Mouse (Mus musculus): ENCODE measurements at regions not wholly inside any gene's neighbourhood (a gene's known extent, or its start where the extent isn't known, plus 50 kb on each side); places are given as distances from the start of the nearest gene placed in this dataset.
A peak's percentile ranks its signal among the peaks of the same experiment; 100 is the strongest.

DNA sequence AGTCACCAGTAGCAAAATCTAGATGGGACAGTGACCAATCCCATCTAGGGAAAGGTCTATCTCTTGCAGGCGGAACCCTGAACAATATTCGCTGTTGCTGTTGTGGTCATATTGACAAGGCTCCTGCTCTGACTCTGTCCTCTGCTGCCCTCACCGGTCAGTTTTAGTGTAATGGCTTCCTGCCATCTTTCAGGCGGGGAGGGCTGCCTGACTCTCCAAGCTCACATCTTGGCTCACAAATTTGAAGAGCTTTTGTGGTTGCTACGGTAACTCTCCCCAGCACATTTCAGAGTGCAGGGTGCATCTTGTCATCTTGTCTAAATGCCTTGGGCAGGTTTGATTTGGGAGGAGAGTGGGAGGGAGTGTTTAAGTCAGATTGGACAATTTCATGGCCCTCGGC lies 171.3 kb downstream of the Unc5cl start:
- no peak overlapping the region for H3K4me3 ChIP-seq (replicated peaks; ENCODE audit: low read length)
- DNase-seq (ENCODE audit: low spot score) (no peak), ATAC-seq (ENCODE audit: low FRiP score, low read depth) (no peak)
- H3K4me2 ChIP-seq (replicated peaks; ENCODE audit: low read depth, low read length, severe bottlenecking) = no peak overlapping the region
- WGBS = 87% methylated on average over 6 of the region's 6 CpGs
- no peaks in the 10 kb centered on the region for H3K4me1 ChIP-seq (ENCODE audit: control insufficient read depth, insufficient read depth, low read length)
- H3K36me3 ChIP-seq (ENCODE audit: control insufficient read depth, insufficient read depth, low read length) = no peaks in the 10 kb centered on the region
- H3K9ac ChIP-seq (ENCODE audit: low read depth, low read length, severe bottlenecking) = no peak overlapping the region
- H3K27ac ChIP-seq (replicated peaks; ENCODE audit: low read depth, low read length) = no peak overlapping the region
- no peaks in the 10 kb centered on the region for H3K27me3 ChIP-seq (ENCODE audit: control insufficient read depth, insufficient read depth, low read length)
- H3K9me3 ChIP-seq (ENCODE audit: control insufficient read depth, low read length) = no peaks in the 10 kb centered on the region
- TF ChIP-seq POLR2A (IDR thresholded peaks at IDR 0.05; ENCODE audit: borderline replicate concordance, extremely low read depth, insufficient read depth, insufficient read length) = no peak

- Histone ChIP-seq H3K4me3 (replicated peaks; ENCODE audit: low read length) (no peak overlapping the region), H3K27me3 (ENCODE audit: control insufficient read depth, insufficient read depth, low read length) (no peaks in the 10 kb centered on the region), H3K4me1 (ENCODE audit: control insufficient read depth, insufficient read depth, low read length) (no peaks in the 10 kb centered on the region), H3K9me3 (ENCODE audit: control insufficient read depth, low read length) (0 out of 2 replicates have a peak, but pooled peaks cover 3% of the 10 kb centered on the region), H3K4me2 (replicated peaks; ENCODE audit: low read depth, low read length, severe bottlenecking) (no peak overlapping the region), H3K27ac (replicated peaks; ENCODE audit: low read depth, low read length) (no peak overlapping the region), H3K9ac (ENCODE audit: low read depth, low read length, severe bottlenecking) (no peak overlapping the region), H3K36me3 (ENCODE audit: control insufficient read depth, insufficient read depth, low read length) (no peaks in the 10 kb centered on the region)
- TF ChIP-seq POLR2A (IDR thresholded peaks at IDR 0.05; ENCODE audit: borderline replicate concordance, extremely low read depth, insufficient read depth, insufficient read length) = no peak
- ATAC-seq (ENCODE audit: low FRiP score, low read depth) = no peak
- no peak for DNase-seq (ENCODE audit: low spot score)
- 90% methylated on average over 12 of the region's 12 CpGs for WGBS
Observed at GRCm38 (mm10) chr17:48639611-48640010, 184.9 kb downstream of the Unc5cl start.

DNA sequence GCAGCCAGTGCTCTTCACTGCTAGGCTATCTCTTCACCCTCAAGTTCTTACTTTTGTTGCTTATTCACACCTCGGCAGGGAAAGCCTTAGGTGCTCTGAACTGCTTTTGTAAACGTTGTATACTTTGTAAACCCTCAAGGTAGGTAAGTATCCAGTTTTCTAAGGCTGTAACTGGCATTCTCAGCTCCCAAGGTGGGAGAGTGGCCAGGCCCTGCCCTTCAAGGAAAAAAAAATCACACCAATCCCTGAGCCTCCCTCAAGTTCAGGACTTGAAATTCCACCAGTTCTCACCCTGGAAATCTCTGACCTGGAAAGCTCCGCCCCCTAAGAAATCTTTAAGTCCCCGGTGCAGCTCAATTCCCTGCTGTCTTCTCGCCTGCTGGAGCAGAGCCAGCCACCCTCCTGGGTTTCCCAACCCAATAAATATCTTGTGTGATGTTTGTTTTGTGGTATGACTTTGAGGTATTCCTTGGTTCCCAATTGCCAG lies 188.9 kb downstream of the Unc5cl start:
- no peak for DNase-seq (ENCODE audit: low spot score)
- 21% methylated on average over 5 of the region's 5 CpGs for WGBS
- Histone ChIP-seq H3K4me3 (replicated peaks; ENCODE audit: low read length) (no peak overlapping the region), H3K9me3 (ENCODE audit: control insufficient read depth, low read length) (0 out of 2 replicates have a peak, but pooled peaks cover 3% of the 10 kb centered on the region), H3K9ac (ENCODE audit: low read depth, low read length, severe bottlenecking) (no peak overlapping the region), H3K4me2 (replicated peaks; ENCODE audit: low read depth, low read length, severe bottlenecking) (no peak overlapping the region), H3K27me3 (ENCODE audit: control insufficient read depth, insufficient read depth, low read length) (no peaks in the 10 kb centered on the region), H3K4me1 (ENCODE audit: control insufficient read depth, insufficient read depth, low read length) (no peaks in the 10 kb centered on the region), H3K36me3 (ENCODE audit: control insufficient read depth, insufficient read depth, low read length) (no peaks in the 10 kb centered on the region), H3K27ac (replicated peaks; ENCODE audit: low read depth, low read length) (no peak overlapping the region)
- TF ChIP-seq POLR2A (IDR thresholded peaks at IDR 0.05; ENCODE audit: borderline replicate concordance, extremely low read depth, insufficient read depth, insufficient read length) = no peak
- ATAC-seq (ENCODE audit: low FRiP score, low read depth) = no peak

DNA sequence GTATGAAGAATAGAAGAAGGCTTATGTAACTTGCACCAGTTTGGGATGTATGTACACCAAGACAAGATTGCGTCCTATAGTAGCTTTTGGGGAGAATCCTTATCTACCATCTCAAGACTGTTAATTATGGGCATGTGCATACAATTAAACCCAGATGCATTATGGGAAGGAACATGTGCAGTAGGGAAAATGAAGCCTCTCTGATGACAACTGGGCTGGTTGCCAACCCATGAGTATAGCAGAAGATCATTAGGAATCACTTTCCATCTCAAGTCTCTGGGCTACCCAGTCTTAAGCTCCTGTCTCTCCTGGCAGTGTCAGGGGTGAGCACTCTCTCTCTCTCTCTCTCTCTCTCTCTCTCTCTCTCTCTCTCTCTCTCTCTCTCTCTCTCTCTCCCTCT lies 190.4 kb downstream of the Unc5cl start:
- WGBS = 90% methylated on average over 1 of the region's 1 CpGs
- Histone ChIP-seq H3K9me3 (ENCODE audit: control insufficient read depth, low read length) (0 out of 2 replicates have a peak, but pooled peaks cover 3% of the 10 kb centered on the region), H3K9ac (ENCODE audit: low read depth, low read length, severe bottlenecking) (no peak overlapping the region), H3K4me2 (replicated peaks; ENCODE audit: low read depth, low read length, severe bottlenecking) (no peak overlapping the region), H3K27ac (replicated peaks; ENCODE audit: low read depth, low read length) (no peak overlapping the region), H3K36me3 (ENCODE audit: control insufficient read depth, insufficient read depth, low read length) (no peaks in the 10 kb centered on the region), H3K27me3 (ENCODE audit: control insufficient read depth, insufficient read depth, low read length) (no peaks in the 10 kb centered on the region), H3K4me1 (ENCODE audit: control insufficient read depth, insufficient read depth, low read length) (no peaks in the 10 kb centered on the region), H3K4me3 (replicated peaks; ENCODE audit: low read length) (no peak overlapping the region)
- TF ChIP-seq POLR2A (IDR thresholded peaks at IDR 0.05; ENCODE audit: borderline replicate concordance, extremely low read depth, insufficient read depth, insufficient read length) = no peak
- DNase-seq (ENCODE audit: low spot score) (peak; percentile 7), ATAC-seq (ENCODE audit: low FRiP score, low read depth) (no peak)

DNA sequence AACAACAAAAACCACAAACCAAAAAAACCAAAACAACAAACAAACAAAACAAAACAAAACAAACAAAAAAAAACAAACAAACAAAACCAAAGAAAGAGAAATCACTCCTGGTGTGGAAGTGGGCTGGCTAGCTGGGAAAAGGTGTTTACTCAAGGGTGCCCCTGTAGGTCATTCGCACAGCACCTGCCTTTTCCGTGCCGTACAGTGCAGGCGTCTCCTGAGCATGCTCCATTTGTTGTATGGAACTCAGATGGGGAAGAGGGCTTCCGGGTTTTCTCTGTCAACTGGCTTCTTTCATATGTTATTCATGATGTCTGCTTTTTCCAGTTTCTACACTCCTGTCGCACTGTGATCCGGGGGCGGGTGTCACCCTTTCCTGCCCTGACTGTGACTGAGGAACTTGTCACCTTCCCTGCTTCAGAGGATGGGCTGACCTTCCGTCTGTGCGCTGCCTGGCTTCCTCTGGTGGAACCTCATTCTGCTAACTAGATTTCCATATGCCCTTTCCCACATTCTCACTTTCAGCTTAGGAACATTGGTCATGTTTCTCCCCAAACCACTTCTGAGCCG lies 192.0 kb downstream of the Unc5cl start:
- no peak overlapping the region for H3K4me3 ChIP-seq (replicated peaks; ENCODE audit: low read length)
- no peak overlapping the region for H3K27ac ChIP-seq (replicated peaks; ENCODE audit: low read depth, low read length)
- H3K4me2 ChIP-seq (replicated peaks; ENCODE audit: low read depth, low read length, severe bottlenecking) = peak overlapping the region; percentile 37
- WGBS = 67% methylated on average over 11 of the region's 11 CpGs
- no peak overlapping the region for H3K9ac ChIP-seq (ENCODE audit: low read depth, low read length, severe bottlenecking)
- DNase-seq (ENCODE audit: low spot score) (no peak), ATAC-seq (ENCODE audit: low FRiP score, low read depth) (no peak)
- H3K27me3 ChIP-seq (ENCODE audit: control insufficient read depth, insufficient read depth, low read length) = no peaks in the 10 kb centered on the region
- H3K36me3 ChIP-seq (ENCODE audit: control insufficient read depth, insufficient read depth, low read length) = no peaks in the 10 kb centered on the region
- H3K4me1 ChIP-seq (ENCODE audit: control insufficient read depth, insufficient read depth, low read length) = no peaks in the 10 kb centered on the region
- H3K9me3 ChIP-seq (ENCODE audit: control insufficient read depth, low read length) = 0 out of 2 replicates have a peak, but pooled peaks cover 3% of the 10 kb centered on the region
- TF ChIP-seq POLR2A (IDR thresholded peaks at IDR 0.05; ENCODE audit: borderline replicate concordance, extremely low read depth, insufficient read depth, insufficient read length) = no peak
